Mouse (Mus musculus): ENCODE results near the gene Rbl2. TPM values are rescaled to one million over a fixed set of nuclear protein-coding genes. Genes with fewer than 3 reads are reported as not detected.

The Rbl2 gene
- polyA plus RNA-seq, 1 experiment from 2014 or later: 19.6 TPM

Other genes with a start within 250 kb of the Rbl2 start
- gene Chd9, start 241.7 kb upstream of the Rbl2 start, polyA plus RNA-seq (2015; fragmentation: Nextera tagmentation; extraction: Ambion mirVana): 127 and 128 TPM in 2 replicates
- gene Aktip, start 129.9 kb downstream of the Rbl2 start, polyA plus RNA-seq (2015; fragmentation: Nextera tagmentation; extraction: Ambion mirVana): 63.6 and 65.5 TPM in 2 replicates
- gene Rpgrip1l, start 243.2 kb downstream of the Rbl2 start, polyA plus RNA-seq (2015; fragmentation: Nextera tagmentation; extraction: Ambion mirVana): 14.9 and 15.1 TPM in 2 replicates
- gene Fto, start 243.5 kb downstream of the Rbl2 start, polyA plus RNA-seq (2015; fragmentation: Nextera tagmentation; extraction: Ambion mirVana): 97.1 and 104 TPM in 2 replicates

Data from limb, embryonic 15.5 days (tissue).